Mouse (Mus musculus): ENCODE measurements at regions not wholly inside any gene's neighbourhood (a gene's known extent, or its start where the extent isn't known, plus 50 kb on each side); places are given as distances from the start of the nearest gene placed in this dataset.

- no peak for TF ChIP-seq POLR2A (IDR thresholded peaks at IDR 0.05; ENCODE audit: low read depth, low read length)
- no peak for TF ChIP-seq CTCF (conservative IDR thresholded peaks at IDR 0.05; ENCODE audit: insufficient read depth, insufficient read length, low read depth, low read length)
Observed at GRCm38 (mm10) chr17:27322891-27323509, 118.7 kb upstream of the Lemd2 start.

Data from kidney, adult 2 months (tissue).